Mouse (Mus musculus): Measurements from ENCODE around the gene Tmem120b.

DNA sequence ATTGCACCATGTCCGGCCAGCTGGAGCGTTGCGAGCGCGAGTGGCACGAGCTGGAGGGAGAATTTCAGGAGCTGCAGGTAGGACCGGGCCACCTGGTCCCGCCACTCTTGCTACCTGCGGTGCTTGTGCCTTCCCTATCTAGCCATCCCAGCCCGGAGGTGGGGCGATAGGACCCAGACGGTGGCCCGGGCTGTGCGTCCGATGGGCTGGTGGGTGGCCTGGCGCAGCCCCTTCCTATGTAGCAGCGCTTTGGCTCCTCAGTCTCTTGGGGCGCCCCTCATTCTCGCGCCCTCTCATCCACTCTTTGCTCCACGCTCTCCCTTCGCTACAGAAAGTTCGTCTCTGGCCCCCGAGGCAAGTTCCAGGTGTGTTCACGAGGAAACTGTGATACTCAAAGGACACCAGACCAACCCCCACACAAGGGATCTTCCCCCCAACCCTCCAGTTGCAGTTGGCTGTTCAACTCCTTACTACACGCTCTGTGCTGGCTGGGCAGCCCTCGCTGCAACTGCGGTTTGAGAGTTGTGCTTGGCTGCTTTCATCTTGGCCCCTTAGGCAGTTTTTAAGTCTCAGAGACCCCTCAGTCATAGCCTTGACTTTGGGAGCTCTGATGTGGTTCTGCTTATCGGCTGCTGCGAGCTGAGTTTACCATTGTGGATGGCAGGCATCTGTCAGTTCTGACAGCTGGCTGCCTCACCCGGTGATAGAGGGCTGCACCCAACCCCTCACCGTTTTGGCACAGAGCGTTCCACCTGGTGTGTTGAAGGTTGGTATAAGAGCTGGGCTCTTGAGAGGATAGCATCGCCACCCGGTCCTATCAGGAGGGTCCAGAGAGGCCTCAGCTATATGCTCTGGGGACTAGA is 8.4 kb downstream of the Tmem120b start:
- TF ChIP-seq POLR2A (IDR thresholded peaks at IDR 0.05; ENCODE audit: low read depth, low read length) (no peak), CTCF (conservative IDR thresholded peaks at IDR 0.05; ENCODE audit: insufficient read depth, insufficient read length, low read depth, low read length) (no peak)
